Mouse (Mus musculus) kidney, postnatal 0 days (tissue): ENCODE data around the gene Srd5a2. TPM values are rescaled to one million over a fixed set of nuclear protein-coding genes. Genes with fewer than 3 reads are reported as not detected.

Experiments
- ATAC-seq: fragments of 200-750 bp; cut with Nextera tagmentation; replicated peaks from 2 replicates; pipeline ENCODE4 v1.8.0; 2017; ENCODE audit warnings: low read depth, moderate number of reproducible peaks, moderate TSS enrichment, moderate library complexity; ENCODE audit not compliant: low FRiP score
- DNase-seq: peaks from one replicate; pipeline ENCODE4 v3.0.0-alpha.2; 2016; ENCODE audit warnings: low spot score
- H3K27ac ChIP-seq: fragments of 300-500 bp; sonication (generic); 2 replicates; pipeline ENCODE4 v1.5.1; 2014; ENCODE audit warnings: mild to moderate bottlenecking
- H3K27me3 ChIP-seq: fragments of 300-500 bp; sonication (generic); 2 replicates; pipeline ENCODE4 v1.6.1; 2014; ENCODE audit warnings: low read length, mixed read lengths; ENCODE audit not compliant: insufficient read depth
- H3K36me3 ChIP-seq: fragments of 300-500 bp; sonication (generic); 2 replicates; pipeline ENCODE4 v1.6.1; 2014; ENCODE audit warnings: low read length, mixed read lengths; ENCODE audit not compliant: insufficient read depth
- H3K4me1 ChIP-seq: fragments of 300-500 bp; sonication (generic); replicated peaks from 2 replicates; pipeline ENCODE4 v1.6.1; 2014; ENCODE audit warnings: antibody characterized with exemption, low read length, mixed read lengths; ENCODE audit not compliant: insufficient read depth
- H3K4me2 ChIP-seq: fragments of 300-500 bp; sonication (generic); 2 replicates; pipeline ENCODE4 v1.6.1; 2014; ENCODE audit warnings: mild to moderate bottlenecking, low read length, moderate library complexity, mixed read lengths
- H3K4me3 ChIP-seq: fragments of 300-500 bp; sonication (generic); replicated peaks from 2 replicates; pipeline ENCODE4 v1.5.1; 2014; ENCODE audit warnings: low read depth, low read length
- H3K9ac ChIP-seq: fragments of 300-500 bp; sonication (generic); 2 replicates; pipeline ENCODE4 v1.6.1; 2014; ENCODE audit warnings: low read depth, low read length
- H3K9me3 ChIP-seq: fragments of 300-500 bp; sonication (generic); replicated peaks from 2 replicates; pipeline ENCODE4 v1.6.1; 2016; ENCODE audit warnings: low read length, inconsistent platforms, mixed read lengths
- CTCF ChIP-seq: IDR thresholded peaks from 2 replicates; pipeline ENCODE4 v1.5.1; 2016; ENCODE audit warnings: antibody characterized with exemption, low read depth, mild to moderate bottlenecking, moderate library complexity
- WGBS: fragments of 180-500 bp; shearing (Covaris S2); extraction: QIAGEN DNeasy Blood & Tissue Kit; methylation state at CpG from one replicate; pipeline ENCODE4 v1.1.7; 2014; 5-methylcytosine and 5-hydroxymethylcytosine counted together
- polyA plus RNA-seq: library from polyadenylated mRNA; unstranded; fragments of >200 nt; fragmentation: Nextera tagmentation; extraction: Ambion mirVana; gene quantifications from 2 replicates; pipeline ENCODE4 v1.2.1, GENCODE M21; 2015

The Srd5a2 gene
- polyA plus RNA-seq, 1 experiment from 2014 or later: 0.22 TPM

- H3K36me3 ChIP-seq: no peaks in the 10 kb centered on the region
- H3K9ac ChIP-seq: no peak overlapping the region
- 81% methylated on average over 4 of the region's 4 CpGs for WGBS
- DNase-seq: no peak
- no peaks in the 10 kb centered on the region for H3K4me1 ChIP-seq
- no peak for ATAC-seq
- H3K27me3 ChIP-seq: peaks cover 4% of the 10 kb centered on the region; the same call in 1 of the 2 replicates
- no peak overlapping the region for H3K4me2 ChIP-seq
- no peak overlapping the region for H3K4me3 ChIP-seq
- TF ChIP-seq CTCF: no peak
- no peak overlapping the region for H3K27ac ChIP-seq
- no peaks in the 10 kb centered on the region for H3K9me3 ChIP-seq
Measured at GRCm38 (mm10) chr17:74018281-74018680, 29.4 kb downstream of the Srd5a2 start.

- Histone ChIP-seq H3K9ac (no peak overlapping the region), H3K9me3 (no peaks in the 10 kb centered on the region), H3K27ac (no peak overlapping the region), H3K4me1 (no peaks in the 10 kb centered on the region), H3K27me3 (peaks cover 4% of the 10 kb centered on the region; the same call in 1 of the 2 replicates), H3K4me2 (no peak overlapping the region), H3K4me3 (no peak overlapping the region), H3K36me3 (no peaks in the 10 kb centered on the region)
- no peak for DNase-seq
- WGBS: 85% methylated on average over 1 of the region's 1 CpGs
- ATAC-seq: no peak
- TF ChIP-seq CTCF: no peak
Measured at GRCm38 (mm10) chr17:74017649-74018048, 30.1 kb downstream of the Srd5a2 start.

- DNase-seq: no peak
- H3K4me1 ChIP-seq: no peaks in the 10 kb centered on the region
- no peak for TF ChIP-seq CTCF
- WGBS: 73% methylated on average over 6 of the region's 6 CpGs
- no peaks in the 10 kb centered on the region for H3K36me3 ChIP-seq
- no peaks in the 10 kb centered on the region for H3K9me3 ChIP-seq
- no peak overlapping the region for H3K4me2 ChIP-seq
- H3K27me3 ChIP-seq: peaks cover 4% of the 10 kb centered on the region; the same call in 1 of the 2 replicates
- H3K27ac ChIP-seq: no peak overlapping the region
- H3K9ac ChIP-seq: no peak overlapping the region
- no peak overlapping the region for H3K4me3 ChIP-seq
- ATAC-seq: no peak
Measured at GRCm38 (mm10) chr17:74015128-74015527, 32.6 kb downstream of the Srd5a2 start.

- no peak for DNase-seq
- Histone ChIP-seq H3K27ac (no peak overlapping the region), H3K9ac (no peak overlapping the region), H3K9me3 (no peaks in the 10 kb centered on the region), H3K27me3 (no peaks in the 10 kb centered on the region), H3K4me1 (no peaks in the 10 kb centered on the region), H3K4me3 (no peak overlapping the region), H3K36me3 (no peaks in the 10 kb centered on the region), H3K4me2 (no peak overlapping the region)
- ATAC-seq: no peak
- TF ChIP-seq CTCF: no peak
- WGBS: 34% methylated on average over 4 of the region's 4 CpGs
Measured at GRCm38 (mm10) chr17:74008680-74009079, 39.0 kb downstream of the Srd5a2 start.

GRCm38 (mm10) chr17:74007001-74007400 lies 40.7 kb downstream of the Srd5a2 start:
- TF ChIP-seq CTCF: no peak
- DNase-seq (no peak), ATAC-seq (no peak)
- no peaks in the 10 kb centered on the region for H3K9me3 ChIP-seq
- H3K4me1 ChIP-seq: no peaks in the 10 kb centered on the region
- H3K27ac ChIP-seq: no peak overlapping the region
- no peak overlapping the region for H3K4me2 ChIP-seq
- no peak overlapping the region for H3K4me3 ChIP-seq
- H3K27me3 ChIP-seq: no peaks in the 10 kb centered on the region
- WGBS: 74% methylated on average over 8 of the region's 8 CpGs
- no peaks in the 10 kb centered on the region for H3K36me3 ChIP-seq
- H3K9ac ChIP-seq: no peak overlapping the region

- Histone ChIP-seq H3K4me3 (no peak overlapping the region), H3K4me2 (no peak overlapping the region), H3K36me3 (no peaks in the 10 kb centered on the region), H3K27ac (no peak overlapping the region), H3K9ac (no peak overlapping the region), H3K9me3 (no peaks in the 10 kb centered on the region), H3K4me1 (no peaks in the 10 kb centered on the region), H3K27me3 (no peaks in the 10 kb centered on the region)
- ATAC-seq (no peak), DNase-seq (no peak)
- WGBS: 74% methylated on average over 2 of the region's 2 CpGs
- TF ChIP-seq CTCF: no peak
Measured at GRCm38 (mm10) chr17:74002396-74002795, 45.3 kb downstream of the Srd5a2 start.
